Mouse (Mus musculus) limb, embryonic 14.5 days (tissue): ENCODE measurements around the gene Olfr862. TPM values are rescaled to one million over a fixed set of nuclear protein-coding genes. Genes with fewer than 3 reads are reported as not detected.

Source experiments
- ATAC-seq: fragments of 200-750 bp; cut with Nextera tagmentation; 2 replicates; pipeline ENCODE4 v1.8.0; 2017; ENCODE audit warnings: low read depth, moderate number of reproducible peaks, moderate TSS enrichment; ENCODE audit not compliant: low FRiP score
- DNase-seq: peaks from one replicate; pipeline ENCODE4 v3.0.0-alpha.2; 2015; ENCODE audit warnings: low spot score
- H3K27ac ChIP-seq: fragments of 300-500 bp; sonication (generic); replicated peaks from 2 replicates; pipeline ENCODE4 v1.5.1; 2014; ENCODE audit warnings: low read depth, mild to moderate bottlenecking, low read length, moderate library complexity, mixed read lengths
- H3K27me3 ChIP-seq: fragments of 300-500 bp; sonication (generic); 2 replicates; pipeline ENCODE4 v1.6.1; 2014; ENCODE audit warnings: low read length, mixed read lengths; ENCODE audit not compliant: control insufficient read depth, insufficient read depth
- H3K36me3 ChIP-seq: fragments of 300-500 bp; sonication (generic); 2 replicates; pipeline ENCODE4 v1.6.1; 2014; ENCODE audit warnings: mild to moderate bottlenecking, low read length, moderate library complexity, mixed read lengths; ENCODE audit not compliant: control insufficient read depth, insufficient read depth
- H3K4me1 ChIP-seq: fragments of 300-500 bp; sonication (generic); 2 replicates; pipeline ENCODE4 v1.6.1; 2014; ENCODE audit warnings: antibody characterized with exemption, low read length, mixed read lengths; ENCODE audit not compliant: control insufficient read depth, insufficient read depth
- H3K4me2 ChIP-seq: fragments of 300-500 bp; sonication (generic); replicated peaks from 2 replicates; pipeline ENCODE4 v1.6.1; 2014; ENCODE audit warnings: low read depth, mild to moderate bottlenecking, low read length, moderate library complexity; ENCODE audit not compliant: severe bottlenecking
- H3K4me3 ChIP-seq: fragments of 300-500 bp; sonication (generic); replicated peaks from 2 replicates; pipeline ENCODE4 v1.5.1; 2014; ENCODE audit warnings: low read length
- H3K9ac ChIP-seq: fragments of 300-500 bp; sonication (generic); 2 replicates; pipeline ENCODE4 v1.6.1; 2014; ENCODE audit warnings: mild to moderate bottlenecking, low read depth, low read length, moderate library complexity; ENCODE audit not compliant: severe bottlenecking
- H3K9me3 ChIP-seq: fragments of 300-500 bp; sonication (generic); 2 replicates; pipeline ENCODE4 v1.6.1; 2016; ENCODE audit warnings: low read length; ENCODE audit not compliant: control insufficient read depth
- POLR2A ChIP-seq: fragments of 200-500 bp; IDR thresholded peaks from 2 replicates; pipeline ENCODE4 v1.8.0; 2012; ENCODE audit warnings: inconsistent platforms, mild to moderate bottlenecking, moderate library complexity, borderline replicate concordance; ENCODE audit not compliant: insufficient read depth, insufficient read length; ENCODE audit errors: extremely low read depth
- WGBS: fragments of 180-500 bp; shearing (Covaris S2); extraction: QIAGEN DNeasy Blood & Tissue Kit; methylation state at CpG from one replicate; pipeline ENCODE4 v1.1.7; 2014; 5-methylcytosine and 5-hydroxymethylcytosine counted together
- polyA plus RNA-seq, 2 experiments: library from polyadenylated mRNA; depleted of rRNA in 1 of 2; stranded (reverse) in 1 of 2; unstranded in 1 of 2; fragments of >200 nt; fragmentation: Nextera tagmentation in 1 of 2; extraction: Ambion mirVana in 1 of 2; gene quantifications; 2 replicates each; pipeline versions ENCODE4 v1.2.1 to v1.2.3; 2012 to 2014

Olfr862 gene
- polyA plus RNA-seq (2012; rRNA removed) (not detected in 2 replicates), polyA plus RNA-seq (2014; fragmentation: Nextera tagmentation; extraction: Ambion mirVana) (not detected in 2 replicates)

- Histone ChIP-seq H3K4me2 (no peak within 1 kb of the TSS), H3K9ac (no peak within 1 kb of the TSS), H3K9me3 (no peaks in the 10 kb centered on the region), H3K27ac (no peak within 1 kb of the TSS), H3K4me1 (no peaks in the 10 kb centered on the region), H3K4me3 (no peak within 1 kb of the TSS), H3K36me3 (no peaks in the 10 kb centered on the region), H3K27me3 (no peaks in the 10 kb centered on the region)
- TF ChIP-seq POLR2A, result no peak
- no peak for ATAC-seq
- no peak for DNase-seq
Observed at GRCm38 (mm10) chr9:19887904-19888303, at the start of gene Olfr862. Gene Olfr862 (minus strand): TSS chr9:19888004.

- H3K36me3 ChIP-seq, result no peaks in the 10 kb centered on the region
- H3K27ac ChIP-seq, result no peak within 1 kb of the TSS
- no peak for DNase-seq
- H3K9ac ChIP-seq, result no peak within 1 kb of the TSS
- no peaks in the 10 kb centered on the region for H3K4me1 ChIP-seq
- H3K4me3 ChIP-seq, result no peak within 1 kb of the TSS
- 91% methylated on average over 2 of the region's 2 CpGs for WGBS
- no peak within 1 kb of the TSS for H3K4me2 ChIP-seq
- TF ChIP-seq POLR2A, result no peak
- H3K9me3 ChIP-seq, result no peaks in the 10 kb centered on the region
- no peaks in the 10 kb centered on the region for H3K27me3 ChIP-seq
- ATAC-seq, result no peak
Observed at GRCm38 (mm10) chr9:19916565-19916964, 28.8 kb upstream of the Olfr862 start, which contains the start of gene Olfr77. Gene Olfr77 (plus strand): TSS chr9:19916865.

GRCm38 (mm10) chr9:19911170-19911569 lies 23.4 kb upstream of the Olfr862 start:
- Histone ChIP-seq H3K4me1 (no peaks in the 10 kb centered on the region), H3K4me3 (no peak overlapping the region), H3K27me3 (no peaks in the 10 kb centered on the region), H3K36me3 (no peaks in the 10 kb centered on the region), H3K9ac (no peak overlapping the region), H3K4me2 (no peak overlapping the region), H3K27ac (no peak overlapping the region), H3K9me3 (no peaks in the 10 kb centered on the region)
- DNase-seq (no peak), ATAC-seq (no peak)
- 56% methylated on average over 4 of the region's 4 CpGs for WGBS
- TF ChIP-seq POLR2A, result no peak

DNA sequence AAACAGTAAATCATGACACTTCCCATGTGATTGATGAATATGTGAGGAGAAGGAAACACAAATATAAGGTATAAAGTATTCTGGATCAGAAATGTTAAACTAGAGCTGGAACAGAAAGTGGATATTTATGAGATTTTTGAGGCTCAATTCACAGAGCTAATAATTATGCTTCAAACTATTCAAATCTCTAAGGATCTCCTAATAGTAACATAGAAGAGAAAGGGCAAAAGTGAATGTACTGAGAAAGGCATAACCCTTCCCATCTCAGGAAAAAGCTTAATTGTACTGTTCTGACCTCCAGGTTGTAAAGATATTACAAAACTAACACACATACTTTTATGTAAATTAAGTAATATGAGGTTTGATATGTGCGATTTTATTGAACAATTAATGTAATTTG lies 38.2 kb downstream of the Olfr862 start, which contains the start of gene Olfr860:
Olfr860 (minus strand) TSS at position 101 of the 400 bp plus-strand sequence.
- Histone ChIP-seq H3K9me3 (no peaks in the 10 kb centered on the region), H3K27me3 (no peaks in the 10 kb centered on the region), H3K4me3 (no peak within 1 kb of the TSS), H3K27ac (no peak within 1 kb of the TSS), H3K4me2 (no peak within 1 kb of the TSS), H3K9ac (no peak within 1 kb of the TSS), H3K4me1 (no peaks in the 10 kb centered on the region), H3K36me3 (no peaks in the 10 kb centered on the region)
- no peak for TF ChIP-seq POLR2A
- DNase-seq (no peak), ATAC-seq (no peak)
- 77% methylated on average over 1 of the region's 1 CpGs for WGBS

Other genes with a start within 250 kb of the Olfr862 start
- 0.13 TPM in 1 of 2 replicates, not detected in the other for gene Olfr857, start 178.6 kb downstream of the Olfr862 start, polyA plus RNA-seq (2012; rRNA removed)
- gene Olfr857, start 178.6 kb downstream of the Olfr862 start, polyA plus RNA-seq (2014; fragmentation: Nextera tagmentation; extraction: Ambion mirVana), result not detected in 2 replicates
- 0.03 TPM in 1 of 2 replicates, not detected in the other for gene Olfr58, start 107.7 kb downstream of the Olfr862 start, polyA plus RNA-seq (2012; rRNA removed)
- gene Olfr58, start 107.7 kb downstream of the Olfr862 start, polyA plus RNA-seq (2014; fragmentation: Nextera tagmentation; extraction: Ambion mirVana), result not detected in 2 replicates
- not detected in 2 replicates for gene Olfr859, start 83.1 kb downstream of the Olfr862 start, polyA plus RNA-seq (2012; rRNA removed)
- not detected in 2 replicates for gene Olfr859, start 83.1 kb downstream of the Olfr862 start, polyA plus RNA-seq (2014; fragmentation: Nextera tagmentation; extraction: Ambion mirVana)
- gene Olfr860, start 38.3 kb downstream of the Olfr862 start, polyA plus RNA-seq (2012; rRNA removed), result not detected in 2 replicates
- not detected in 2 replicates for gene Olfr860, start 38.3 kb downstream of the Olfr862 start, polyA plus RNA-seq (2014; fragmentation: Nextera tagmentation; extraction: Ambion mirVana)
- gene Olfr77, start 28.9 kb upstream of the Olfr862 start, polyA plus RNA-seq (2012; rRNA removed), result not detected in 2 replicates
- gene Olfr77, start 28.9 kb upstream of the Olfr862 start, polyA plus RNA-seq (2014; fragmentation: Nextera tagmentation; extraction: Ambion mirVana), result 0.26 and 0.32 TPM in 2 replicates
- not detected in 2 replicates for gene Olfr866, start 140.0 kb upstream of the Olfr862 start, polyA plus RNA-seq (2012; rRNA removed)
- gene Olfr866, start 140.0 kb upstream of the Olfr862 start, polyA plus RNA-seq (2014; fragmentation: Nextera tagmentation; extraction: Ambion mirVana), result not detected in 2 replicates
- gene Olfr867, start 169.6 kb upstream of the Olfr862 start, polyA plus RNA-seq (2012; rRNA removed), result not detected in 2 replicates
- not detected in 2 replicates for gene Olfr867, start 169.6 kb upstream of the Olfr862 start, polyA plus RNA-seq (2014; fragmentation: Nextera tagmentation; extraction: Ambion mirVana)
- gene Olfr868, start 210.6 kb upstream of the Olfr862 start, polyA plus RNA-seq (2012; rRNA removed), result not detected in 2 replicates
- not detected in 2 replicates for gene Olfr868, start 210.6 kb upstream of the Olfr862 start, polyA plus RNA-seq (2014; fragmentation: Nextera tagmentation; extraction: Ambion mirVana)
- not detected in 2 replicates for gene Olfr869, start 241.0 kb upstream of the Olfr862 start, polyA plus RNA-seq (2012; rRNA removed)
- gene Olfr869, start 241.0 kb upstream of the Olfr862 start, polyA plus RNA-seq (2014; fragmentation: Nextera tagmentation; extraction: Ambion mirVana), result not detected in 2 replicates